Mouse (Mus musculus) ES-Bruce4 (cell line): ENCODE results near the gene Cfap36.

Experiments
- CTCF ChIP-seq: IDR thresholded peaks from one replicate; pipeline ENCODE4 v1.8.1; 2011; ENCODE audit warnings: low read depth, low read length
- EP300 ChIP-seq: IDR thresholded peaks from 2 replicates; pipeline ENCODE4 v1.6.1; 2011; ENCODE audit warnings: low read depth, low read length; ENCODE audit not compliant: insufficient read depth
- POLR2A ChIP-seq: IDR thresholded peaks from one replicate; pipeline ENCODE4 v1.8.1; 2011; ENCODE audit warnings: low read length; ENCODE audit not compliant: insufficient read depth

- no peak for TF ChIP-seq CTCF
- TF ChIP-seq POLR2A: no peak
- TF ChIP-seq EP300: no peak
Observed at GRCm38 (mm10) chr11:29179319-29179718, 67.9 kb downstream of the Cfap36 start.
